ENCODE assay signal across 9 mouse cellular contexts in the genomic region with DNA sequence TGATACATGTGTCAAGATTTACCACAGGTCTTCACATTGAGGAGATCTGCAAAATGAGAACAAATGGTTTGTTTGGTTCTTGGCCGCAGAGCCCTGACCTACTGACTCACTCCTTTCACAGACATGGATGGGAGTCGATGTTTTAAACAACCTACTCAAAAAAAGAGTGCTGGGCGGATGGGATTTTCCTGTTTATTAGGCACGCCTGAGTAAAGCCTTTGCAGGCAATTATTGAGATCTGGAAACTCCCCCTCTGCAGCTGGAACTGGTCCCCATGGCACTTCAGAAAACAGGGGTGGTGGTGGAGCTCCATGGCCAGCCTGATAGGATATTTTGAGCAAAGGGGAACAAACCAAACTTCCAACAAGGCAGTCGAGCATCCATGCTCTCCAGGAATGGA.
DNase-seq lines count a peak whose midpoint lies in the region; ATAC-seq lines count a peak whose summit lies in the region.
"Had no signal": no experiment of that assay in that cellular context is flagged by ENCODE, and none has a peak within 500 bp of the region (broad histone marks: within the 10 kb centered on the region; RNA-seq: fewer than 3 reads in every experiment).

No protein-coding gene starts in this region.

- 0 out of 2 replicates have a peak overlapping the region, but pooled peaks have one; percentile 20 for H3K27ac ChIP-seq in lung, embryonic 16.5 days (ENCODE audit: low read length)
- H3K27ac ChIP-seq in embryonic facial prominence, embryonic 11.5 days (replicated peaks; ENCODE audit: low read depth, low read length) = peak overlapping the region; percentile 25
- peak overlapping the region; percentile 65 for H3K27ac ChIP-seq in forebrain, embryonic 13.5 days
- peak overlapping the region; percentile 40 for H3K27ac ChIP-seq in midbrain, embryonic 13.5 days

- H3K4me3 ChIP-seq in lung, embryonic 16.5 days (ENCODE audit: low read length) = no peak overlapping the region
- no peak overlapping the region for H3K4me3 ChIP-seq in embryonic facial prominence, embryonic 11.5 days (ENCODE audit: low read depth, low read length)
- H3K4me3 ChIP-seq in forebrain, embryonic 13.5 days = no peak overlapping the region
- no peak overlapping the region for H3K4me3 ChIP-seq in midbrain, embryonic 13.5 days (replicated peaks)

- H3K4me2 ChIP-seq in lung, embryonic 16.5 days (ENCODE audit: low read depth, low read length) = no peak overlapping the region
- H3K4me2 ChIP-seq in embryonic facial prominence, embryonic 11.5 days (ENCODE audit: low read depth, low read length) = no peak overlapping the region; the same call in 1 of the 2 replicates
- peak overlapping the region; percentile 15; the same call in 1 of the 2 replicates for H3K4me2 ChIP-seq in forebrain, embryonic 13.5 days
- no peak overlapping the region for H3K4me2 ChIP-seq in midbrain, embryonic 13.5 days (replicated peaks)

- H3K36me3 ChIP-seq in lung, embryonic 16.5 days (ENCODE audit: control insufficient read depth, insufficient read depth, low read length) = no peaks in the 10 kb centered on the region
- no peaks in the 10 kb centered on the region for H3K36me3 ChIP-seq in embryonic facial prominence, embryonic 11.5 days (replicated peaks; ENCODE audit: control insufficient read depth, insufficient read depth, low read depth, low read length)
- H3K36me3 ChIP-seq in forebrain, embryonic 13.5 days (ENCODE audit: poor library complexity, severe bottlenecking) = no peaks in the 10 kb centered on the region
- H3K36me3 ChIP-seq in midbrain, embryonic 13.5 days = no peaks in the 10 kb centered on the region

- intact Hi-C loops in gastrocnemius, postnatal 14 days (cut with DNase I; ENCODE audit: low total_unique reads) = no loop called here
- intact Hi-C loops in heart, postnatal 10 days (cut with DNase I) = no loop called here

- WGBS in lung, embryonic 16.5 days = 33% methylated on average over 5 of the region's 5 CpGs
- 34% methylated on average over 5 of the region's 5 CpGs for WGBS in embryonic facial prominence, embryonic 11.5 days
- 7% methylated on average over 5 of the region's 5 CpGs for WGBS in forebrain, embryonic 13.5 days
- WGBS in midbrain, embryonic 13.5 days = 10% methylated on average over 5 of the region's 5 CpGs

- DNase-seq in lung, postnatal 4 days = no peak
- DNase-seq in embryonic facial prominence, embryonic 11.5 days (ENCODE audit: low spot score) = no peak
- DNase-seq in gastrocnemius, postnatal 14 days = no peak
- no peak for DNase-seq in heart, postnatal 10 days
- DNase-seq: adrenal gland, adult 8-10 months; liver, postnatal 0 days had no signal

- no peaks in the 10 kb centered on the region for H3K9me3 ChIP-seq in lung, embryonic 16.5 days (ENCODE audit: control insufficient read depth, low read length)
- no peaks in the 10 kb centered on the region for H3K9me3 ChIP-seq in embryonic facial prominence, embryonic 11.5 days (replicated peaks; ENCODE audit: control insufficient read depth, low read length)
- no peaks in the 10 kb centered on the region for H3K9me3 ChIP-seq in forebrain, embryonic 13.5 days (replicated peaks)
- H3K9me3 ChIP-seq in midbrain, embryonic 13.5 days = no peaks in the 10 kb centered on the region

- no peaks in the 10 kb centered on the region for H3K27me3 ChIP-seq in lung, embryonic 16.5 days (ENCODE audit: control insufficient read depth, insufficient read depth, low read depth, low read length)
- no peaks in the 10 kb centered on the region for H3K27me3 ChIP-seq in embryonic facial prominence, embryonic 11.5 days (ENCODE audit: control insufficient read depth, insufficient read depth, low read length)
- H3K27me3 ChIP-seq in forebrain, embryonic 13.5 days = no peaks in the 10 kb centered on the region
- H3K27me3 ChIP-seq in midbrain, embryonic 13.5 days = peaks cover 12% of the 10 kb centered on the region; the same call in 1 of the 2 replicates

- ATAC-seq in lung, embryonic 16.5 days (ENCODE audit: low read depth) = no peak
- no peak for ATAC-seq in embryonic facial prominence, embryonic 11.5 days (replicated peaks; ENCODE audit: insufficient number of reproducible peaks, low FRiP score, low TSS enrichment, low read depth)
- no peak for ATAC-seq in forebrain, embryonic 13.5 days
- ATAC-seq in midbrain, embryonic 13.5 days = 0 out of 2 replicates have a peak, but pooled peaks have one; percentile 6
- ATAC-seq: liver, postnatal 0 days had no signal

- H3K4me1 ChIP-seq in lung, embryonic 16.5 days (replicated peaks; ENCODE audit: control insufficient read depth, insufficient read depth, low read length) = peaks cover 15% of the 10 kb centered on the region
- no peaks in the 10 kb centered on the region for H3K4me1 ChIP-seq in embryonic facial prominence, embryonic 11.5 days (ENCODE audit: control insufficient read depth, insufficient read depth, low read length)
- peaks cover 43% of the 10 kb centered on the region for H3K4me1 ChIP-seq in forebrain, embryonic 13.5 days
- peaks cover 26% of the 10 kb centered on the region for H3K4me1 ChIP-seq in midbrain, embryonic 13.5 days (replicated peaks)

- no peak overlapping the region for H3K9ac ChIP-seq in lung, embryonic 16.5 days (ENCODE audit: low read length)
- H3K9ac ChIP-seq in embryonic facial prominence, embryonic 11.5 days (replicated peaks; ENCODE audit: low read length) = peak overlapping the region; percentile 13; the same call in 1 of the 2 replicates
- H3K9ac ChIP-seq in forebrain, embryonic 13.5 days = no peak overlapping the region
- H3K9ac ChIP-seq in midbrain, embryonic 13.5 days (replicated peaks) = no peak overlapping the region
- H3K9ac ChIP-seq: liver, postnatal 0 days had no signal
